Mouse (Mus musculus): ENCODE data around the gene Olfr331. TPM values are rescaled to one million over a fixed set of nuclear protein-coding genes. Genes with fewer than 3 reads are reported as not detected.

Gene Olfr331
- polyA plus RNA-seq (2012; rRNA removed), result 0.20 TPM in 1 of 2 replicates, not detected in the other

GRCm38 (mm10) chr11:58502472-58502871, at the start of gene Olfr331:
Gene Olfr331, minus strand, starts transcription at chr11:58502572.

GRCm38 (mm10) chr11:58546322-58546721, 44.0 kb upstream of the Olfr331 start, which contains the start of gene Olfr329-ps:
Gene Olfr329-ps, minus strand, starts transcription at chr11:58546422.

DNA sequence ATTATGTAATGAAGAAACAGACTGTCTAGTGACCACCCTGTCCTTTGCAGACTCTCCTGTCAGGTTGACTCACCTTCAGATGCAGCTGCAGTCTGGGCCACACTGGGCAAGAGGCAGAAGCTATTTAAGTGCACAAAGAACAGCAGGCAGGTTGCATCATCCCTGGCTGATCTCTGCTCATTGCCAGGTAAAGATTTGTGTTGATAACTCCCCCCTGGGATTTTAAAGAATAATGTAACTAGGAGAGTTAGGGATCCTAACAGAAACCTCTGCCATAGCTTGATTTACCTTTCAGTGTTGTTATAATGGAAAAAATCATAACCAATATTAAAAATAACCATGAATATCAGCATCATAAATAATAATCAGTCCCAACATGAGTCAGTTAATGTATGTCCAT, 32.4 kb upstream of the Olfr331 start, which contains the start of gene Olfr330:
TSS of gene Olfr330 (minus strand) at position 101 of the 400 bp plus-strand sequence.

GRCm38 (mm10) chr11:58492455-58492854, 9.9 kb downstream of the Olfr331 start, which contains the start of gene Olfr332:
Gene Olfr332, minus strand, starts transcription at chr11:58492555.

DNA sequence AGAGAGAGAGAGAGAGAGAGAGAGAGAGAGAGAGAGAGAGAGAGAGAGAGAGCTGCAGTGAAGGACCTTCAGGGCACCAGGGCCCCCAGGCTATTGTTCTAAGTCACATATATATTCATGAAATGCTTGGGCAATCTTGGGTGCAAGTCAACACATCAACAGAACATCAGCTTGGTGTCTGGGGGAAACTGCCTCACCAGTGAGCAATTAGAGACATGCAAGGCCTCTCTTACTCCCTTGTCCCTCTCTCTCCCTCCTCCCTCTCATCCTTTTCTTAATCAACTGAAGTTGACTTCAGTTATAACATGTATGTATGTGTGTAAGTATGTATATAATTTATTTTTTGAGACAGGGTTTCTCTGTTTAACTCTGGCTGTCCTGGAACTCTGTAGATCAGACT, 40.2 kb downstream of the Olfr331 start, which contains the start of gene Olfr30:
TSS of gene Olfr30 (minus strand) at position 101 of the 400 bp plus-strand sequence.

DNA sequence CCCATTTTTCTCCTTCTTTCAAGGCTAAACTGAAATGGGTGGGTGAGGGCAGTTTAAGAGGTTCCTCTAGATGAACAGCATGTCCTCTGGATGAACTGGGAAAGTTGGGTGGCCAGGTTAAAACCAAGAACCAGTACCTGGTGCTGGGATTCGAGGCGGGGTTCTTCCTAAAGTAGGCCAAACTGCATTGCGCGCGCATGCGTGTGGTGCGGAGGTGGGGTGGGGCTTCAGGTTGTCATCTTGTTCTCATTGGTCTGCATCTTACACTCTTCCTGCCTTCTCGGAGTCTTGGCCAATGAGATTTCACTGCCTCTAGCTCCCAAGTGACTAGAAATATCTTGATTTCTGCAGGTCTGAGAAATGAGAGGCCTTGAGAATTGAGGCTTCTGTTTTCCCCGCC, 49.6 kb downstream of the Olfr331 start, which contains the start of gene Lypd9:
TSS of gene Lypd9 (minus strand) at position 165 of the 400 bp plus-strand sequence.

Other genes starting within 250 kb of the Olfr331 start
- 0.25 and 0.50 TPM in 2 replicates for gene 4930438A08Rik, start 227.8 kb downstream of the Olfr331 start, polyA plus RNA-seq (2012; rRNA removed)
- 40.8 and 41.4 TPM in 2 replicates for gene Zfp692, start 195.5 kb downstream of the Olfr331 start, polyA plus RNA-seq (2012; rRNA removed)
- 58.2 and 61.2 TPM in 2 replicates for gene Zfp672, start 172.2 kb downstream of the Olfr331 start, polyA plus RNA-seq (2012; rRNA removed)
- 34.0 and 37.9 TPM in 2 replicates for gene Sh3bp5l, start 171.8 kb downstream of the Olfr331 start, polyA plus RNA-seq (2012; rRNA removed)
- gene Lypd8, start 123.5 kb downstream of the Olfr331 start, polyA plus RNA-seq (2012; rRNA removed), result 0.80 and 1.4 TPM in 2 replicates
- 0.42 and 1.6 TPM in 2 replicates for gene 1810065E05Rik, start 81.5 kb downstream of the Olfr331 start, polyA plus RNA-seq (2012; rRNA removed)
- not detected in 2 replicates for gene Gm12253, start 70.0 kb downstream of the Olfr331 start, polyA plus RNA-seq (2012; rRNA removed)
- not detected in 2 replicates for gene Lypd9, start 49.6 kb downstream of the Olfr331 start, polyA plus RNA-seq (2012; rRNA removed)
- not detected in 2 replicates for gene Olfr30, start 40.3 kb downstream of the Olfr331 start, polyA plus RNA-seq (2012; rRNA removed)
- gene Olfr332, start 10.0 kb downstream of the Olfr331 start, polyA plus RNA-seq (2012; rRNA removed), result not detected in 2 replicates
- gene Olfr330, start 32.3 kb upstream of the Olfr331 start, polyA plus RNA-seq (2012; rRNA removed), result 4.6 and 8.1 TPM in 2 replicates
- gene Olfr329-ps, start 43.9 kb upstream of the Olfr331 start, polyA plus RNA-seq (2012; rRNA removed), result 2.4 and 4.6 TPM in 2 replicates
- gene Olfr328, start 53.1 kb upstream of the Olfr331 start, polyA plus RNA-seq (2012; rRNA removed), result 0.24 and 0.40 TPM in 2 replicates
- gene Olfr224, start 68.0 kb upstream of the Olfr331 start, polyA plus RNA-seq (2012; rRNA removed), result 0.50 TPM in 1 of 2 replicates, not detected in the other
- gene Olfr325, start 75.2 kb upstream of the Olfr331 start, polyA plus RNA-seq (2012; rRNA removed), result not detected in 2 replicates
- not detected in 2 replicates for gene Olfr324, start 92.5 kb upstream of the Olfr331 start, polyA plus RNA-seq (2012; rRNA removed)
- gene 2210407C18Rik, start 113.5 kb upstream of the Olfr331 start, polyA plus RNA-seq (2012; rRNA removed), result 0.28 TPM in 1 of 2 replicates, not detected in the other
- not detected in 2 replicates for gene Olfr323, start 127.9 kb upstream of the Olfr331 start, polyA plus RNA-seq (2012; rRNA removed)
- gene Trim58, start 137.9 kb upstream of the Olfr331 start, polyA plus RNA-seq (2012; rRNA removed), result 0.06 TPM in 1 of 2 replicates, not detected in the other
- not detected in 2 replicates for gene Olfr322, start 156.2 kb upstream of the Olfr331 start, polyA plus RNA-seq (2012; rRNA removed)
- gene Olfr320, start 178.5 kb upstream of the Olfr331 start, polyA plus RNA-seq (2012; rRNA removed), result not detected in 2 replicates
- not detected in 2 replicates for gene Olfr319, start 196.6 kb upstream of the Olfr331 start, polyA plus RNA-seq (2012; rRNA removed)
- gene Olfr318, start 221.4 kb upstream of the Olfr331 start, polyA plus RNA-seq (2012; rRNA removed), result not detected in 2 replicates
- gene Olfr317, start 236.6 kb upstream of the Olfr331 start, polyA plus RNA-seq (2012; rRNA removed), result not detected in 2 replicates

All from ovary, adult 2 months (tissue).